Mouse (Mus musculus) embryonic fibroblast, embryonic 13.5 days (primary cell): ENCODE measurements around the gene Scgb1b12. TPM values are rescaled to one million over a fixed set of nuclear protein-coding genes. Genes with fewer than 3 reads are reported as not detected.
"Not testable (repeated sequence)": the region's sequence is repeated elsewhere in the genome, so short reads cannot be mapped to it uniquely, and the experiment has no call there.

Experiments
- H3K27ac ChIP-seq: 2 replicates; pipeline ENCODE4 v1.5.1; 2012; ENCODE audit warnings: low read length, control low read depth, inconsistent platforms; ENCODE audit not compliant: insufficient read depth
- H3K4me1 ChIP-seq: 2 replicates; pipeline ENCODE4 v1.6.1; 2011; ENCODE audit warnings: low read length; ENCODE audit not compliant: control insufficient read depth, insufficient read depth
- H3K4me3 ChIP-seq: 2 replicates; pipeline ENCODE4 v1.5.1; 2011; ENCODE audit warnings: mild to moderate bottlenecking, control low read depth, low read length; ENCODE audit not compliant: insufficient read depth
- polyA plus RNA-seq: library from polyadenylated mRNA; stranded (reverse); fragments of >200 nt; gene quantifications from 2 replicates; pipeline ENCODE4 v1.2.4, GENCODE M21; 2011; ENCODE audit warnings: low read depth; ENCODE audit not compliant: missing spikeins, insufficient read length

Scgb1b12 gene
- not detected in 2 replicates for polyA plus RNA-seq

GRCm38 (mm10) chr7:32333882-32334281, at the start of gene Scgb1b12:
Gene Scgb1b12 (plus strand): TSS chr7:32334182.
- H3K27ac ChIP-seq, H3K4me3 ChIP-seq: not testable (repeated sequence)

GRCm38 (mm10) chr7:32327145-32327544, 6.8 kb upstream of the Scgb1b12 start, which contains the start of gene Scgb2b12:
Gene Scgb2b12 (minus strand): TSS chr7:32327245.
- H3K27ac ChIP-seq, H3K4me3 ChIP-seq, H3K4me1 ChIP-seq: not testable (repeated sequence)

More at GRCm38 (mm10) chr7:32333882-32334281, at the start of gene Scgb1b12:
- H3K4me1 ChIP-seq, result not testable (repeated sequence)

Other genes with a start within 250 kb of the Scgb1b12 start
- gene Scgb1b10, start 233.3 kb upstream of the Scgb1b12 start, polyA plus RNA-seq, result not detected in 2 replicates
- gene Scgb2b11, start 123.0 kb upstream of the Scgb1b12 start, polyA plus RNA-seq, result not detected in 2 replicates
- gene Scgb1b11, start 111.3 kb upstream of the Scgb1b12 start, polyA plus RNA-seq, result not detected in 2 replicates
- gene Scgb2b12, start 6.9 kb upstream of the Scgb1b12 start, polyA plus RNA-seq, result not detected in 2 replicates
- gene Scgb1b29, start 107.4 kb downstream of the Scgb1b12 start, polyA plus RNA-seq, result not detected in 2 replicates